Mouse (Mus musculus): ENCODE results near the gene Ilf3. TPM values are rescaled to one million over a fixed set of nuclear protein-coding genes. Genes with fewer than 3 reads are reported as not detected.

The Ilf3 gene
- polyA plus RNA-seq, 1 experiment, result 13.8 TPM

DNA sequence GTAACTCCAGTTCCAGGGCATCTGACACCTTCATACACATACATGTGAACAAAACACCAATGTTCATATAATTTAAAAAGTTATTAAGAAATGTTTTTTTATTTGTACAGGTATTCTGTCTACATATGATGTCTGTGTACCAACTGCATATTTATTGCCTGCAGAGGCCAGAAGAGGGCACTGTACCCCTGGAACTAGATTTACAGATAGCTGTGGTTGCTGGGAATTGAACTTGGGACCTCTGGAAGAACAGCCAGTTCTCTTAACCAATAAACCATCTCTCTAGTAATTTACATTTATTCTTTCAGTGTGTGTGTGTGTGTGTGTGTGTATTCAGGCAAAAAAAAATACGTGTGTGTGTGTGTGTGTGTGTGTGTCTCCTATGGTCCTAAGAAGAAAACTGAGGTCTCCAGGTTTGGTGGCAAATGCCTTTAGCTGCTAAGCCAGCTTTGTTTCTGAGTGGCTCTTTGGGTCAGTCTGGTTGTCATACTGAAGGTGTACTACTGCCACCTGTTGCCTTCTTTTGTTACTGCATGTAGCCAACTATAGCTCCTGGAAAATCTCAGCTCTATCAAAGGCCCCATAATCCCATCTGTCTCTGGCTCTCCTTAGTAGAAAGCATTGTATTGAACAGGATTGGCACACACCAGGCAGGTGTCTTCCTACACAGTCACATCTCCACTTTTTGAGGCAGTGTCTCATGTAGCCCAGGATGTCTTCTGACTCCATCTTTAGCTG, 10.5 kb upstream of the Ilf3 start:
- H3K4me3 ChIP-seq (ENCODE audit: insufficient read depth, low read depth, low read length), result no peak overlapping the region
- no peak overlapping the region for H3K27ac ChIP-seq (replicated peaks; ENCODE audit: low read depth, low read length)
- H3K4me1 ChIP-seq (ENCODE audit: control insufficient read depth, insufficient read depth, insufficient read length, low read length), result no peaks in the 10 kb centered on the region

GRCm38 (mm10) chr9:21366541-21367220, 990 bp upstream of the Ilf3 start:
- H3K27ac ChIP-seq (replicated peaks; ENCODE audit: low read depth, low read length), result peak overlapping the region; percentile 79
- H3K4me1 ChIP-seq (ENCODE audit: control insufficient read depth, insufficient read depth, insufficient read length, low read length), result no peaks in the 10 kb centered on the region
- H3K4me3 ChIP-seq (ENCODE audit: insufficient read depth, low read depth, low read length), result peak overlapping the region; percentile 54; the same call in 1 of the 2 replicates

GRCm38 (mm10) chr9:21368131-21368584, 487 bp downstream of the Ilf3 start:
- Histone ChIP-seq H3K4me3 (ENCODE audit: insufficient read depth, low read depth, low read length) (peak overlapping the region; percentile 92), H3K4me1 (ENCODE audit: control insufficient read depth, insufficient read depth, insufficient read length, low read length) (no peaks in the 10 kb centered on the region), H3K27ac (replicated peaks; ENCODE audit: low read depth, low read length) (peak overlapping the region; percentile 59)

DNA sequence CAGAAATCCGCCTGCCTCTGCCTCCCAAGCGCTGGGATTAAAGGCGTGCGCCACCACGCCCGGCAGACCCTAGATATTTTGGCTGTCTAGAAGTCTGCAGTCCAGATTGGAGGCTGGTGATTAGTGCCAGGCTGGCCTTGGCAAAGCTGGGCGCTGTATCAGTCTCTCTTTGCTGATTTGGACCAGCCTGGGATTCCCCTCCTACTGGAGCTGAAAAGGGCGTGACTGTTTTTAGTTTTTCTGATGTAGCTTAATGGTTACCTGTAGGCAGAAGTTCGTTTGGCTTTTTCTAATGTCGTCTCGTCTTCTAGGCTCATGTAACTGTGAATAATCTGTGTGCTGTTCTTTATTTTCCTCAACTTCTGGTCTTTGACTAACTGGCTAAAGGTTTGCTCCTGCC, 1.4 kb downstream of the Ilf3 start:
- Histone ChIP-seq H3K4me3 (ENCODE audit: insufficient read depth, low read depth, low read length) (peak overlapping the region; percentile 92; the same call in 1 of the 2 replicates), H3K27ac (replicated peaks; ENCODE audit: low read depth, low read length) (no peak overlapping the region), H3K4me1 (ENCODE audit: control insufficient read depth, insufficient read depth, insufficient read length, low read length) (no peaks in the 10 kb centered on the region)

GRCm38 (mm10) chr9:21370876-21371275, 3.2 kb downstream of the Ilf3 start:
- no peak overlapping the region for H3K4me3 ChIP-seq (ENCODE audit: insufficient read depth, low read depth, low read length)
- no peak overlapping the region for H3K27ac ChIP-seq (replicated peaks; ENCODE audit: low read depth, low read length)
- no peaks in the 10 kb centered on the region for H3K4me1 ChIP-seq (ENCODE audit: control insufficient read depth, insufficient read depth, insufficient read length, low read length)

- H3K4me1 ChIP-seq (ENCODE audit: control insufficient read depth, insufficient read depth, insufficient read length, low read length), result no peaks in the 10 kb centered on the region
- H3K27ac ChIP-seq (replicated peaks; ENCODE audit: low read depth, low read length), result no peak overlapping the region
- H3K4me3 ChIP-seq (ENCODE audit: insufficient read depth, low read depth, low read length), result no peak overlapping the region
These were observed 4.8 kb downstream of the Ilf3 start for GRCm38 (mm10) chr9:21372508-21372907.

DNA sequence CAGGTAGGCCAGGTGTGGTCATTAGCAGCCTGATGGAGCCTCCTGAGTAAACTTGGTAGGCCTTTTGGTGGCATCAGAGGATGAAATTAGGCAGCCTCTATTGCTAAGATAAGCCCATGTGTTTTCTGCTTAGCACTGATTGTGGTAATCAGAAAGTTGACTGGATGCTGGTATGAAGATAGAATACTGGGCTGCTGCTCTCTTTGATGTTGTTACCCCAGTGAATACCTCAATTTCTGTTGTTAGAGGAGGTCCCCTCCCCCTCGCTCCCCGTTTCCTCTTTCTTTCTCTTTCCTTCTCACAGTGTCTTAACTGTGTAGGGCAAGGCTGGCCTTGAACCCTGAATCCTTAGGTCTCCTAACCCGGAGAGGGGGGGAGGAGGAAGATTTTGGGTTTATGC, 11.5 kb downstream of the Ilf3 start:
- Histone ChIP-seq H3K27ac (replicated peaks; ENCODE audit: low read depth, low read length) (no peak overlapping the region), H3K4me1 (ENCODE audit: control insufficient read depth, insufficient read depth, insufficient read length, low read length) (no peaks in the 10 kb centered on the region), H3K4me3 (ENCODE audit: insufficient read depth, low read depth, low read length) (no peak overlapping the region)

- Histone ChIP-seq H3K27ac (replicated peaks; ENCODE audit: low read depth, low read length) (no peak overlapping the region), H3K4me1 (ENCODE audit: control insufficient read depth, insufficient read depth, insufficient read length, low read length) (no peaks in the 10 kb centered on the region), H3K4me3 (ENCODE audit: insufficient read depth, low read depth, low read length) (no peak overlapping the region)
These were observed 13.2 kb downstream of the Ilf3 start for GRCm38 (mm10) chr9:21380868-21381267.

DNA sequence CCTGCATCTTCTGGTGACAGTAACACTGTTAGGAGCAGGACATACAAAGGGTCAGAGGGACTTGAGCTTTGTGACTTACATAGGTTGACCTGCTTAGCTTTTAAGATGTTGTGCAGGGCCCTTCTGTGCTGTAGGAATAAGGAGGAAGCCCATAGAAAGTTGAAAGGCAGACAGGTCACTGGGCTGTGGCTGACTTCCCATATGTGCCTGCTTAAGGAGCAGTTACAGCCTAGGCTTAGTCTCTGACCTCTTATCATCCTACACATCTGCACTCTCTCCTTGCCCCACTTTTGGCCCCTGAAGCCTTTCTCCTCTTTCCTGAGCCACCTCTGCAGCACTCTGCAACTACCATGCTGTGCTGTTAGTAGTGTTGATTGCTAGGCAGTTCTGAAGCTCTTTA, 16.3 kb downstream of the Ilf3 start:
- Histone ChIP-seq H3K4me1 (ENCODE audit: control insufficient read depth, insufficient read depth, insufficient read length, low read length) (no peaks in the 10 kb centered on the region), H3K4me3 (ENCODE audit: insufficient read depth, low read depth, low read length) (no peak overlapping the region), H3K27ac (replicated peaks; ENCODE audit: low read depth, low read length) (no peak overlapping the region)

GRCm38 (mm10) chr9:21392646-21393175, 25.0 kb downstream of the Ilf3 start:
- Histone ChIP-seq H3K4me3 (ENCODE audit: insufficient read depth, low read depth, low read length) (no peak overlapping the region), H3K27ac (replicated peaks; ENCODE audit: low read depth, low read length) (no peak overlapping the region), H3K4me1 (ENCODE audit: control insufficient read depth, insufficient read depth, insufficient read length, low read length) (no peaks in the 10 kb centered on the region)

- no peak overlapping the region for H3K4me3 ChIP-seq (ENCODE audit: insufficient read depth, low read depth, low read length)
- H3K4me1 ChIP-seq (ENCODE audit: control insufficient read depth, insufficient read depth, insufficient read length, low read length), result no peaks in the 10 kb centered on the region
These were observed 28.0 kb downstream of the Ilf3 start for GRCm38 (mm10) chr9:21395692-21396091.

DNA sequence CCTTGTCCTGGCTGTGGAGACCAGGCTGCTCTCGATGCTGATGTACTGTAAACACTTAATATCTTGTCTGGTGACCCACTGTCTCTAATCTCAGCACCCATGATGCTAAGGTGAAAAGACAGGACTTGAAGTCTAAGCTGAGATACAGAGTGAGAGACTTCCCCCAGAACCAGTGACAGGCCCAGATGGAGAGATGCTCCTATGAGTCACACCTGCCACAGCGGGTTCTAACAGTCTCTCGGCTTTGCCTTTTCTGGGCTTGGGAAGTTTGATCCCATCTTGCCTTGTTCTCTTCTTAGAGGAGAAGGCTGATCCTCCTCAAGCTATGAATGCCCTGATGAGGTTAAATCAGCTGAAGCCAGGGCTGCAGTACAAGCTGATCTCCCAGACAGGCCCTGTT, 29.5 kb downstream of the Ilf3 start:
- Histone ChIP-seq H3K4me3 (ENCODE audit: insufficient read depth, low read depth, low read length) (no peak overlapping the region), H3K27ac (replicated peaks; ENCODE audit: low read depth, low read length) (no peak overlapping the region), H3K4me1 (ENCODE audit: control insufficient read depth, insufficient read depth, insufficient read length, low read length) (no peaks in the 10 kb centered on the region)

More at GRCm38 (mm10) chr9:21395692-21396091, 28.0 kb downstream of the Ilf3 start:
- no peak overlapping the region for H3K27ac ChIP-seq (replicated peaks; ENCODE audit: low read depth, low read length)

DNA sequence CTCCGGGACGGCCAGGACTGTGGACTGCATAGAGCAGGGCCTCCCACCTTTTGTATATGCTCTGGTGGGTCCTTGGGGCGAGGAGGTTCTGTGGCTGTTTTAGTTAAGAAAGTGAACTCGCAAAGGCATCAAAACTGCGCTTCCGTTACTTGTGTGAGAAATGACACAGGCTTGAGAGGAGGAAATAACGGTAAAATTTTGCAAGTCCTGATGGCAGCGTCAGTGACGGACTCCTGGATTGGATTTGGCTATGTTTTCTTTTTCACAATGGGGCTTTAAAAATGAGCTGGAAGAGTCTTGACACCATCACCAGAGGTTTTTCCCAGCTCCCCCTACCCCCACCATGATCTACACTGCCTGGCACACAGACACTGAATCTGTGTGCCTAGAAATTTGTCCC, 33.4 kb downstream of the Ilf3 start:
- H3K4me1 ChIP-seq (ENCODE audit: control insufficient read depth, insufficient read depth, insufficient read length, low read length), result no peaks in the 10 kb centered on the region
- H3K4me3 ChIP-seq (ENCODE audit: insufficient read depth, low read depth, low read length), result no peak overlapping the region
- no peak overlapping the region for H3K27ac ChIP-seq (replicated peaks; ENCODE audit: low read depth, low read length)

DNA sequence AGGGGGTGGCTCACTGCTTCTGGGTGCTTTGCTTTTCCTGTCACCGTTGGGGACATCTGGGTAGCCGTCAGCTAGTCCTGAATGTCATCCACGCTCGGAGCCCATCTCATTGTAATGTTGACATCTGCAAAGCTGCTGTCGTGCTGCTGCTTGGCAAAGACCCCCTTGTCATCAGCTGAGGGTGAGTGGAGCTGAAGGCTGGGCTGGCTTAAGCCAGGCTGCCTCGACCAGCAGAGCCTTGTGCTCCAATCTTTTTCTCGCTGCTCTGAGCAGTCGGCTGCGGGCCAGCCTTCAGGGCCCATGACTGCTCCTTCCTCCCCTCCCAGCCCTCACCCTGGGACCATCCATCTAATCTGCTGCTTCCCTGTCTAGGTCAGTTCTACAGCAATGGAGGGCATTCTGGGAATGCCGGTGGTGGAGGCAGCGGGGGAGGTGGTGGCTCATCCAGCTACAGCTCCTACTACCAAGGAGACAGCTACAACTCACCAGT, 35.1 kb downstream of the Ilf3 start:
- Histone ChIP-seq H3K4me3 (ENCODE audit: insufficient read depth, low read depth, low read length) (no peak overlapping the region), H3K4me1 (ENCODE audit: control insufficient read depth, insufficient read depth, insufficient read length, low read length) (no peaks in the 10 kb centered on the region), H3K27ac (replicated peaks; ENCODE audit: low read depth, low read length) (no peak overlapping the region)

DNA sequence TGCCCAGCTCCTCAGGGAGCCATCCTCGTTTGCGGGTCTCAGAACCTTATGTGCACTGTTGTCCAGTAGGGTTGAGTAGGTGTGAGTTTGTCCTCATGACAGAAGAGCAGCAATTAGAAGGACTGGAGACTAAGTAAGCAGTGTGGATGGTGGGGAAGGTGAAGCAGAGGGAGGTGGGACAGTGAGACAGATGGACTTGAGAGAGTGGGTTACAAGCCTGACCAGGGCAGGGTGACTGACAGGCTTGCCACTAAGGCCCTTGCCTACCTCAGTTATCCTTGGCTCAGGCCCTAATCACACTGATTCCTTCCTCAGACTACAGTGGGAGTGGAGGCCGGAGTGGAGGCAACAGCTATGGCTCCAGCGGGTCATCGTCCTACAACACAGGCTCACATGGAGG, 36.1 kb downstream of the Ilf3 start:
- H3K4me1 ChIP-seq (ENCODE audit: control insufficient read depth, insufficient read depth, insufficient read length, low read length), result no peaks in the 10 kb centered on the region
- no peak overlapping the region for H3K4me3 ChIP-seq (ENCODE audit: insufficient read depth, low read depth, low read length)
- H3K27ac ChIP-seq (replicated peaks; ENCODE audit: low read depth, low read length), result no peak overlapping the region
